8 mouse cellular contexts compared by ENCODE assay signal in the genomic region with DNA sequence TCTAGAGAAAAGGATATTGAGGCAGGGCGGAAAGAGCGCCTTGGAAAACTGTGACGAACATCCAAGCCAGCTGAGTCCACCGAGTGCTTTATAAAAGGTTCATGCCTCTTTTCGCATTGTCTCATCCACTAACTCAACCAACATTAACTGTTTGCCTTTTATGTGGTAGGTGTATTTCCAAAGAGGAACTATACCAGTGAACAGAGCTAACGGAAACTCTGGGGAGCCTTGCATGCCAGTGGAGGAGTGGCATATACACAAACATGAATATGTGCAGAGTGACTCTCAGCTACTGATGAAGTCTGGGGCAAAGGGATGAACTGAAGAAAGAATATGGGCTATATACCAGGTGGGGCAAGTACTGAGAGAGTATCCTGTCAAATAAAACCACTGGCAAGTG. TPM values are rescaled to one million over a fixed set of nuclear protein-coding genes. Genes with fewer than 3 reads are reported as not detected.
DNase-seq lines count a peak whose midpoint lies in the region; ATAC-seq and TF ChIP-seq lines count a peak whose summit lies in the region.
"Had no signal": no experiment of that assay in that cellular context is flagged by ENCODE, and none has a peak within 500 bp of the region (broad histone marks: within the 10 kb centered on the region; RNA-seq: fewer than 3 reads in every experiment).

No protein-coding gene starts in this region.

- H3K9me3 ChIP-seq in forebrain, embryonic 16.5 days (ENCODE audit: control insufficient read depth, low read length), result no peaks in the 10 kb centered on the region
- H3K9me3 ChIP-seq in liver, embryonic 16.5 days (replicated peaks; ENCODE audit: control insufficient read depth, low read length), result no peaks in the 10 kb centered on the region

- no peak overlapping the region for H3K27ac ChIP-seq in cortical plate, adult 2 months (ENCODE audit: insufficient read depth, low read length)
- H3K27ac ChIP-seq in forebrain, embryonic 16.5 days (ENCODE audit: low read length), result no peak overlapping the region
- H3K27ac ChIP-seq in liver, embryonic 16.5 days (ENCODE audit: low read length), result no peak overlapping the region
- H3K27ac ChIP-seq in thymus, adult 2 months (ENCODE audit: control insufficient read depth, insufficient read depth, low read length), result no peak overlapping the region

- intact Hi-C loops in left cerebral cortex, postnatal 25 days (cut with DNase I), result loop anchor here (10.0 kb wide), 1 partner anchor 1029 kb away; no protein-coding TSS in a partner anchor

- H3K4me1 ChIP-seq in cortical plate, adult 2 months (ENCODE audit: control insufficient read depth, insufficient read depth, low read length), result no peaks in the 10 kb centered on the region; the same call in 1 of the 2 replicates
- peaks cover 8% of the 10 kb centered on the region for H3K4me1 ChIP-seq in forebrain, embryonic 16.5 days (replicated peaks; ENCODE audit: control insufficient read depth, insufficient read depth, low read length)
- H3K4me1 ChIP-seq in liver, embryonic 16.5 days (ENCODE audit: control insufficient read depth, low read depth, low read length), result peaks cover 11% of the 10 kb centered on the region
- peaks cover 9% of the 10 kb centered on the region; the same call in 1 of the 2 replicates for H3K4me1 ChIP-seq in thymus, adult 2 months (replicated peaks; ENCODE audit: control insufficient read depth, insufficient read depth, low read length)

- no peak for TF ChIP-seq POLR2A in cortical plate, adult 2 months (IDR thresholded peaks at IDR 0.05; ENCODE audit: extremely low read depth, insufficient read depth, low read length)
- no peak for TF ChIP-seq POLR2A in thymus, adult 2 months (IDR thresholded peaks at IDR 0.05; ENCODE audit: control insufficient read depth, extremely low read depth, insufficient read depth, low read length, poor library complexity)

- no peak overlapping the region for H3K9ac ChIP-seq in forebrain, embryonic 16.5 days (replicated peaks; ENCODE audit: low read depth, low read length)
- H3K9ac ChIP-seq in liver, embryonic 16.5 days (ENCODE audit: low read depth, low read length), result no peak overlapping the region

- H3K36me3 ChIP-seq in forebrain, embryonic 16.5 days (ENCODE audit: control insufficient read depth, insufficient read depth), result no peaks in the 10 kb centered on the region
- no peaks in the 10 kb centered on the region for H3K36me3 ChIP-seq in liver, embryonic 16.5 days (ENCODE audit: control insufficient read depth, insufficient read depth)
- H3K36me3 ChIP-seq in thymus, adult 2 months (ENCODE audit: control insufficient read depth, insufficient read depth, low read length), result no peaks in the 10 kb centered on the region

- H3K4me3 ChIP-seq in cortical plate, adult 2 months (ENCODE audit: insufficient read depth, low read length), result peak overlapping the region; percentile 41
- H3K4me3 ChIP-seq in forebrain, embryonic 16.5 days (replicated peaks; ENCODE audit: low read length), result peak overlapping the region; percentile 5; the same call in 1 of the 2 replicates
- no peak overlapping the region for H3K4me3 ChIP-seq in liver, embryonic 16.5 days (ENCODE audit: low read depth, low read length)
- no peak overlapping the region for H3K4me3 ChIP-seq in thymus, adult 2 months (ENCODE audit: control insufficient read depth, insufficient read depth, low read length)

- peak; percentile 3 to 12 for DNase-seq in left cerebral cortex, postnatal 25 days (ENCODE audit: low spot score in 2 of 2)
- DNase-seq in left cerebral cortex, adult 18-20 months (ENCODE audit: low spot score in 2 of 2), result no peak
- DNase-seq in gastrocnemius, adult 18-20 months (ENCODE audit: low spot score), result no peak
- no peak for DNase-seq in thymus, adult 2 months
- DNase-seq: gastrocnemius, postnatal 25 days had no signal

- WGBS in forebrain, embryonic 16.5 days, result 64% methylated on average over 6 of the region's 6 CpGs
- WGBS in liver, embryonic 16.5 days (ENCODE audit: insufficient replicate concordance), result 42% methylated on average over 6 of the region's 6 CpGs
- 8% methylated on average over 6 of the region's 6 CpGs for WGBS in thymus, adult 2 months

- peak overlapping the region; percentile 39 for H3K4me2 ChIP-seq in forebrain, embryonic 16.5 days (ENCODE audit: low read length)
- H3K4me2 ChIP-seq in liver, embryonic 16.5 days (ENCODE audit: low read depth, low read length), result 0 out of 2 replicates have a peak overlapping the region, but pooled peaks have one; percentile 28

- TF ChIP-seq CTCF in cortical plate, adult 2 months (IDR thresholded peaks at IDR 0.05; ENCODE audit: extremely low read depth, insufficient read depth, low read length), result no peak
- TF ChIP-seq CTCF in thymus, adult 2 months (IDR thresholded peaks at IDR 0.05; ENCODE audit: borderline replicate concordance, control insufficient read depth, extremely low read depth, insufficient read depth, low read length, poor library complexity), result no peak

- no peak for ATAC-seq in forebrain, embryonic 16.5 days
- no peak for ATAC-seq in liver, embryonic 16.5 days (ENCODE audit: low read depth)

- no peaks in the 10 kb centered on the region for H3K27me3 ChIP-seq in forebrain, embryonic 16.5 days (replicated peaks; ENCODE audit: control insufficient read depth, insufficient read depth, low read length)
- H3K27me3 ChIP-seq in liver, embryonic 16.5 days (ENCODE audit: control insufficient read depth, insufficient read depth, low read depth, low read length), result peaks cover 20% of the 10 kb centered on the region
- H3K27me3 ChIP-seq in thymus, adult 2 months (ENCODE audit: control insufficient read depth, insufficient read depth, low read length), result no peaks in the 10 kb centered on the region; the same call in 1 of the 2 replicates

RNA-seq across cellular contexts. Expression of a gene that starts 11.5 kb away (rescaled TPM):
- total RNA-seq in left cerebral cortex, postnatal 25 days (2021), result not detected
- under 1 TPM; 0.33 to 0.37 TPM for total RNA-seq in left cerebral cortex, adult 18-20 months (2021)
- polyA plus RNA-seq in cortical plate, adult 2 months (2012; rRNA removed), result 1.6 TPM in 1 of 2 replicates, not detected in the other
- polyA plus RNA-seq in forebrain, embryonic 16.5 days (2015; fragmentation: Nextera tagmentation; extraction: Ambion mirVana), result not detected in 2 replicates
- not detected in 2 replicates for polyA plus RNA-seq in liver, embryonic 16.5 days (2015; fragmentation: Nextera tagmentation; extraction: Ambion mirVana)
- total RNA-seq in gastrocnemius, adult 18-20 months (2021), result not detected
- polyA plus RNA-seq in thymus, adult 2 months (2012; rRNA removed), result 0.36 and 0.38 TPM in 2 replicates
- total RNA-seq: gastrocnemius, postnatal 25 days had no signal

RNA-seq across cellular contexts. Expression of a gene that starts 23.3 kb away (rescaled TPM):
- not detected for total RNA-seq in left cerebral cortex, postnatal 25 days (2021)
- total RNA-seq in left cerebral cortex, adult 18-20 months (2021), result not detected
- polyA plus RNA-seq in cortical plate, adult 2 months (2012; rRNA removed), result not detected in 2 replicates
- polyA plus RNA-seq in forebrain, embryonic 16.5 days (2015; fragmentation: Nextera tagmentation; extraction: Ambion mirVana), result not detected in 2 replicates
- not detected in 2 replicates for polyA plus RNA-seq in liver, embryonic 16.5 days (2015; fragmentation: Nextera tagmentation; extraction: Ambion mirVana)
- not detected for total RNA-seq in gastrocnemius, adult 18-20 months (2021)
- not detected in 2 replicates for polyA plus RNA-seq in thymus, adult 2 months (2012; rRNA removed)
- total RNA-seq: gastrocnemius, postnatal 25 days had no signal

RNA-seq across cellular contexts. Expression of a gene that starts 30.9 kb away (rescaled TPM):
- not detected for total RNA-seq in left cerebral cortex, postnatal 25 days (2021)
- not detected for total RNA-seq in left cerebral cortex, adult 18-20 months (2021)
- 0.10 TPM in 1 of 2 replicates, not detected in the other for polyA plus RNA-seq in cortical plate, adult 2 months (2012; rRNA removed)
- polyA plus RNA-seq in forebrain, embryonic 16.5 days (2015; fragmentation: Nextera tagmentation; extraction: Ambion mirVana), result not detected in 2 replicates
- polyA plus RNA-seq in liver, embryonic 16.5 days (2015; fragmentation: Nextera tagmentation; extraction: Ambion mirVana), result not detected in 2 replicates
- total RNA-seq in gastrocnemius, adult 18-20 months (2021), result not detected
- polyA plus RNA-seq in thymus, adult 2 months (2012; rRNA removed), result not detected in 2 replicates
- total RNA-seq: gastrocnemius, postnatal 25 days had no signal

RNA-seq across cellular contexts. Expression of a gene that starts 39.2 kb away (rescaled TPM):
- 1 to 10 TPM; 7.5 to 7.9 TPM for total RNA-seq in left cerebral cortex, postnatal 25 days (2021)
- 1 to 10 TPM; 8.3 to 8.9 TPM for total RNA-seq in left cerebral cortex, adult 18-20 months (2021)
- 5.7 and 6.3 TPM in 2 replicates for polyA plus RNA-seq in cortical plate, adult 2 months (2012; rRNA removed)
- 15.5 and 16.1 TPM in 2 replicates for polyA plus RNA-seq in forebrain, embryonic 16.5 days (2015; fragmentation: Nextera tagmentation; extraction: Ambion mirVana)
- 2.7 and 2.9 TPM in 2 replicates for polyA plus RNA-seq in liver, embryonic 16.5 days (2015; fragmentation: Nextera tagmentation; extraction: Ambion mirVana)
- 1 to 10 TPM; 6.8 to 7.6 TPM for total RNA-seq in gastrocnemius, adult 18-20 months (2021)
- polyA plus RNA-seq in thymus, adult 2 months (2012; rRNA removed), result 1.5 and 1.6 TPM in 2 replicates

Comparison
In these comparisons a context has a peak if more than half of its experiments do, and no peak if none do; other contexts are left out.
1. DNase-seq: peak in left cerebral cortex, postnatal 25 days (2 of 2); none in left cerebral cortex, adult 18-20 months (0 of 2), gastrocnemius, adult 18-20 months (single experiment) and thymus, adult 2 months (single experiment).
2. H3K4me3 ChIP-seq: peak in cortical plate, adult 2 months (single experiment) and forebrain, embryonic 16.5 days (single experiment); none in liver, embryonic 16.5 days (single experiment) and thymus, adult 2 months (single experiment).